Mouse (Mus musculus): ENCODE data around the gene Pfpl. TPM values are rescaled to one million over a fixed set of nuclear protein-coding genes. Genes with fewer than 3 reads are reported as not detected.

Gene Pfpl
- polyA plus RNA-seq, 1 experiment, result 0.03 TPM

DNA sequence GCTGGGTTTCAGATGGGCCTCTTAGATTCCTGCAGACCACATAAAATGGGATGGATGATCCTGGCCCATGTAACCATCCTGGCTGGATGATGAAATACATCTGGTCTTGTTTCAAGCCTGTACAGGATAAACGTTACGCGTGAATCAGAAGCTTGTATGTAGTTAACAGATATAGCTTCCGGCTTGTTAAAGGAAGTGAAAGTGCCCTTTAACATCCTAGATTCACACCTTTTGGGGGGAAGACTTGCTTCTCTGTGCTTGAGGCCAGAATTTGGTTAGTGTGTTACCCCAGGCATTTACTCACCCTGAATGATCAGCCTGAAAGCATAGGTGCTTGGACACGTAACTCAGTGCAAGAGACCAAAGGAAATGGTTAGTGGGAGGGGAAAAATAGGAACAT lies 604 bp upstream of the Pfpl start:
- H3K4me1 ChIP-seq (replicated peaks; ENCODE audit: control insufficient read depth, insufficient read depth, low read length), result no peaks in the 10 kb centered on the region
- TF ChIP-seq POLR2A (IDR thresholded peaks at IDR 0.05; ENCODE audit: control insufficient read depth, extremely low read depth, insufficient read depth, low read length, poor library complexity) (no peak), CTCF (IDR thresholded peaks at IDR 0.05; ENCODE audit: borderline replicate concordance, control insufficient read depth, extremely low read depth, insufficient read depth, low read length, poor library complexity) (no peak)
- no peak for DNase-seq
- H3K27ac ChIP-seq (ENCODE audit: control insufficient read depth, insufficient read depth, low read length), result no peak overlapping the region
- H3K36me3 ChIP-seq (ENCODE audit: control insufficient read depth, insufficient read depth, low read length), result no peaks in the 10 kb centered on the region
- 72% methylated on average over 5 of the region's 5 CpGs for WGBS
- no peak overlapping the region for H3K4me3 ChIP-seq (ENCODE audit: control insufficient read depth, insufficient read depth, low read length)
- H3K27me3 ChIP-seq (ENCODE audit: control insufficient read depth, insufficient read depth, low read length), result no peaks in the 10 kb centered on the region

DNA sequence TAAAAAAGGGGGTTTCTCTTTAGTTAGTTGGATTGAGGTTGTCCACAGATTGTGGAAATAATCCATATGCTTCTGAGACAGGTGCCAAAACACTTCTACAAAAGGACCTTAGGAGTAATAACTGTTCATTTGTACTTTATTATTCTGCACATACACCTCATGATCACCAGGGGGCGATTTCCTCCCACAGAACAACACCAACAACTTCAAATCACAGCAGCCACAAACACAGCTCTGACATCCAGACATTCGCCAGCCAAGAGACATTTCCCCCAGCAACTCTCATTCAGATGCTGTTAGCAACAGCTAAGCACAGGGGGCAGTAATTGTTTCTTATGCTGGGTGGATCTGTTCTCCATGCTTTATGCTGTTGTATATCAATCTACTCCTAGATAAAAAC lies 5.3 kb downstream of the Pfpl start:
- no peaks in the 10 kb centered on the region for H3K27me3 ChIP-seq (ENCODE audit: control insufficient read depth, insufficient read depth, low read length)
- no peaks in the 10 kb centered on the region for H3K4me1 ChIP-seq (replicated peaks; ENCODE audit: control insufficient read depth, insufficient read depth, low read length)
- no peak overlapping the region for H3K4me3 ChIP-seq (ENCODE audit: control insufficient read depth, insufficient read depth, low read length)
- DNase-seq, result peak; percentile 2
- 11% methylated on average over 2 of the region's 2 CpGs for WGBS
- TF ChIP-seq CTCF (IDR thresholded peaks at IDR 0.05; ENCODE audit: borderline replicate concordance, control insufficient read depth, extremely low read depth, insufficient read depth, low read length, poor library complexity) (no peak), POLR2A (IDR thresholded peaks at IDR 0.05; ENCODE audit: control insufficient read depth, extremely low read depth, insufficient read depth, low read length, poor library complexity) (no peak)
- no peak overlapping the region for H3K27ac ChIP-seq (ENCODE audit: control insufficient read depth, insufficient read depth, low read length)
- no peaks in the 10 kb centered on the region for H3K36me3 ChIP-seq (ENCODE audit: control insufficient read depth, insufficient read depth, low read length)

DNA sequence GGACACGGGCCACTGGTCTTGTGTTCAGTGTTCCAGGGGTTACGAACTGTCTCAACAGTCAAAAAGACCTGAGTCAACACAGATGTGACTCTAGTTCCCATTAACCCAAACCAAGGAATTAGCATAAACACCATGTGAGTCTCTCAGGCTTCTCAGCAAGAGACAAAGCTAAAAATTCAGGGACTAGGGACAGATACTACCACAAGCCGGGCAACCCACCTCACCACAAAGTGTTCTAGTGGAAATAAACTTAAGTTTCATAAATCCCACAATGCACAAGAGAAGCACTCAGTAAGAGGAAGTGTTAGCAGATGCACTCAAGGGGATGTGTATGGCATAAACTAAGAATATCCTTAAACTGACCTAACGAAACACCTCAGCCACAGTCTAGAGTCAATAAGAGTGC lies 7.3 kb downstream of the Pfpl start:
- TF ChIP-seq POLR2A (IDR thresholded peaks at IDR 0.05; ENCODE audit: control insufficient read depth, extremely low read depth, insufficient read depth, low read length, poor library complexity) (no peak), CTCF (IDR thresholded peaks at IDR 0.05; ENCODE audit: borderline replicate concordance, control insufficient read depth, extremely low read depth, insufficient read depth, low read length, poor library complexity) (no peak)
- Histone ChIP-seq H3K4me3 (ENCODE audit: control insufficient read depth, insufficient read depth, low read length) (no peak overlapping the region), H3K27me3 (ENCODE audit: control insufficient read depth, insufficient read depth, low read length) (no peaks in the 10 kb centered on the region), H3K4me1 (replicated peaks; ENCODE audit: control insufficient read depth, insufficient read depth, low read length) (no peaks in the 10 kb centered on the region), H3K36me3 (ENCODE audit: control insufficient read depth, insufficient read depth, low read length) (no peaks in the 10 kb centered on the region), H3K27ac (ENCODE audit: control insufficient read depth, insufficient read depth, low read length) (no peak overlapping the region)
- no peak for DNase-seq
- WGBS, result 31% methylated on average over 4 of the region's 4 CpGs

DNA sequence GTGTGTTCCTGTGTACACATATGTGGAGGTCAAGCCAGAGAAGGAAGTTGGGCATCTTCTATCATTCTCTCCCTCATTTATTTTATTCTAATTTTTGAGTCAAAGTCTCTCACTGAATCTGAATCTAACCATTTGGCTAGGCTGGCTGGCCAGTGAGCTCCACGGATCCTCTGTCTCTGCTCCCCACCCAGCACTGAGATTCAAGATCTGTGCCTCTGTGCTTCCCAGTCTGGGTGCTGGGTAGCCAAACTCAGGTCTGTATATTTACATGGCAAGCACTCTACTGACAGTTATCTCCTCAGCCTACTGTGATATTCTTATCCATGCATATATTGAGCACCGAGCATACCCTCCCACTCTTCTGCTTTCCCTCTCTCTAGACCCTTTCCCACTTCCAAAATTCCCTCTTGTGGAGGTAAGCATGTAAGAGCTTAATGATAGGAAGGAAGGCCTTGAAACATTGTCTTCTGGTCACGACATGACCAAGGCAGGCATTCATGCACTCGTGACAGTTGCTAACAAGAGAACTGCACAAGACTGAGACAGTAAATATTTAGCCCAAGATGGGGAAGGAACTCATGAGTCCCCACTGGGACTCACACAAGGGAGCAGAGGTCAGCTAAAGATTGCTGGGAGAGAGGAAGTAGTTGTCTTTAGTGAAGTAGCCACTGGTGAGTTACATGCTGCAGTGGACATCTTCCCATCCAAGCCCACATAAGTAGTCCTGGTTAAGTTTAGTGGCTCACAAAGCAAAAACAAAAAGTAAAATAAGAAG lies 8.2 kb downstream of the Pfpl start:
- Histone ChIP-seq H3K36me3 (ENCODE audit: control insufficient read depth, insufficient read depth, low read length) (no peaks in the 10 kb centered on the region), H3K27ac (ENCODE audit: control insufficient read depth, insufficient read depth, low read length) (no peak overlapping the region), H3K4me1 (replicated peaks; ENCODE audit: control insufficient read depth, insufficient read depth, low read length) (no peaks in the 10 kb centered on the region), H3K27me3 (ENCODE audit: control insufficient read depth, insufficient read depth, low read length) (no peaks in the 10 kb centered on the region), H3K4me3 (ENCODE audit: control insufficient read depth, insufficient read depth, low read length) (no peak overlapping the region)
- DNase-seq, result no peak
- 78% methylated on average over 4 of the region's 4 CpGs for WGBS
- no peak for TF ChIP-seq CTCF (IDR thresholded peaks at IDR 0.05; ENCODE audit: borderline replicate concordance, control insufficient read depth, extremely low read depth, insufficient read depth, low read length, poor library complexity)
- no peak for TF ChIP-seq POLR2A (IDR thresholded peaks at IDR 0.05; ENCODE audit: control insufficient read depth, extremely low read depth, insufficient read depth, low read length, poor library complexity)

DNA sequence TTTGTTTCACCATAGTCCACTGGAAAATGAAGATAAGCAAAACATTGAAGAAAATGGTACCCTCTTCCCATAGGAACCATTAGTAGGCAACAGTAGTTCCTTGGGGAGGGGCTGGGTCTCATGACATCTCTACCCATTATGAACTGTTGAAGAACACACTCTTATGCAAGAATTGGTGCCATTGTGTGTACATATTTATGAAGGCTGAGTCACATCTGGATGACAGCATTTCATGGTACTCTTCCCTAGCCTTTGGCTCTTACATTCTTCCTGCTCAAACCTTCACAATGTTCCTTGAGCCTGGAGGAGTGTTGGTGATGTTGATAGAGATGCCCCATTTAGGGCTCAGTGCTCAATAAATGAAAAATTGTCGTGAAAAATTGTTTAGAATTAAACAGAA lies 11.9 kb downstream of the Pfpl start:
- no peaks in the 10 kb centered on the region for H3K4me1 ChIP-seq (replicated peaks; ENCODE audit: control insufficient read depth, insufficient read depth, low read length)
- H3K27me3 ChIP-seq (ENCODE audit: control insufficient read depth, insufficient read depth, low read length), result no peaks in the 10 kb centered on the region
- H3K36me3 ChIP-seq (ENCODE audit: control insufficient read depth, insufficient read depth, low read length), result no peaks in the 10 kb centered on the region
- no peak for DNase-seq
- no peak overlapping the region for H3K4me3 ChIP-seq (ENCODE audit: control insufficient read depth, insufficient read depth, low read length)
- no peak for TF ChIP-seq POLR2A (IDR thresholded peaks at IDR 0.05; ENCODE audit: control insufficient read depth, extremely low read depth, insufficient read depth, low read length, poor library complexity)
- TF ChIP-seq CTCF (IDR thresholded peaks at IDR 0.05; ENCODE audit: borderline replicate concordance, control insufficient read depth, extremely low read depth, insufficient read depth, low read length, poor library complexity), result no peak
- 75% methylated on average over 1 of the region's 1 CpGs for WGBS
- no peak overlapping the region for H3K27ac ChIP-seq (ENCODE audit: control insufficient read depth, insufficient read depth, low read length)

DNA sequence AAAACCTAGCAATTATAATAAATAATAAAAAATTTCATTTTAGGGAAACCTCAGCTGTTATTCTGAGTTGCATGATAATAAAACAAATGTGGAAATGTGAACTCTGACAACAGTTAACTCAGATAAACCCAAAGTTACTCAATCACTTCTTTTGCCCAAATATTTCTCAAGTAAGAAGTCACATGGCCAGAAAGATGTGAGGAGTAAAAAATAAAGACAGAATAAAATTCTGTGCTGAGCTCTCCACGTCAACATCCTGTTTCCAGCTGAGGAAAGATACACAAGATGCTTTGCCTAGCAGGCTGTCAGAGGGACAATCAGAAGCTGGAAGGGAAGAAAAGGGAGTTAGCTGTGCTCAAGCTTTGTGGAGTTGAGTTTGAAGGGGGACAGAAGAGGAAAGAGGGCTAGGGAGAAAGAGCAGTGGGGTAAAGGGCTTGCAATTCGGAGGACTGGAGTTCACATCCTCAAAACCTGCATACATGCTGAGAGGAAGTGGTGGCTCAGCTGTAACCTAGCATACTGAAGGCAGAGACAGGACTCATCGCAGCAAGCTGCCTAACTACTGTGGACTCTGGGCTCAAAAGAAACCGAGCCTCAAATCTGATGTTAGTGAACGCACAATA lies 12.5 kb downstream of the Pfpl start:
- 32% methylated on average over 5 of the region's 5 CpGs for WGBS
- no peaks in the 10 kb centered on the region for H3K4me1 ChIP-seq (replicated peaks; ENCODE audit: control insufficient read depth, insufficient read depth, low read length)
- H3K27me3 ChIP-seq (ENCODE audit: control insufficient read depth, insufficient read depth, low read length), result no peaks in the 10 kb centered on the region
- H3K36me3 ChIP-seq (ENCODE audit: control insufficient read depth, insufficient read depth, low read length), result no peaks in the 10 kb centered on the region
- no peak for DNase-seq
- no peak for TF ChIP-seq CTCF (IDR thresholded peaks at IDR 0.05; ENCODE audit: borderline replicate concordance, control insufficient read depth, extremely low read depth, insufficient read depth, low read length, poor library complexity)
- H3K4me3 ChIP-seq (ENCODE audit: control insufficient read depth, insufficient read depth, low read length), result no peak overlapping the region
- H3K27ac ChIP-seq (ENCODE audit: control insufficient read depth, insufficient read depth, low read length), result no peak overlapping the region

Measured in thymus, adult 2 months (tissue).